Mouse (Mus musculus): Measurements from ENCODE around the gene Baz2b.
"Not testable (repeated sequence)": the region's sequence is repeated elsewhere in the genome, so short reads cannot be mapped to it uniquely, and the experiment has no call there.

Baz2b gene

GRCm38 (mm10) chr2:60109001-60109400 lies 100.6 kb downstream of the Baz2b start:
- in situ Hi-C loops (cut with MboI, MseI) = no loop called here

- in situ Hi-C loops (cut with MboI, MseI) = no loop called here
These were observed 113.0 kb downstream of the Baz2b start for GRCm38 (mm10) chr2:60096625-60097024.

DNA sequence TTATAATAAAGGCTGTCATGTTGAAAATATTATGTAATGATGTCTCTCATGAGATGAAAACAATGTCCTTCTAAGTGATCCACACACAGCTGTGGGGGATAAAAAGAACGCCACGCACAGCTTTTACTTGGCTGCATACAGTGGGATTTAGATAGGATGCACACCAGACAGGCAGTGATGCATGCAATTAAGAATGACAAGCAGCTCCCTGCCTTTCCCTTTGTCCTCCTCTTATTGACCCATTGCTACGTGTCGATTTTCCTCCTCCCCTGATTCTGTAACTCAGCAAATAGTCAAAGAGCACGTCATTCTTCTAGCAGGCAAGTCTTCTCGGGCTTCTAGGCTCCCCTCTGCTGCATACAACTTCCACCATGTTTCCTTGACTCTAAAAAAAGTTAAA lies 119.4 kb downstream of the Baz2b start:
- in situ Hi-C loops (cut with MboI, MseI) = no loop called here

DNA sequence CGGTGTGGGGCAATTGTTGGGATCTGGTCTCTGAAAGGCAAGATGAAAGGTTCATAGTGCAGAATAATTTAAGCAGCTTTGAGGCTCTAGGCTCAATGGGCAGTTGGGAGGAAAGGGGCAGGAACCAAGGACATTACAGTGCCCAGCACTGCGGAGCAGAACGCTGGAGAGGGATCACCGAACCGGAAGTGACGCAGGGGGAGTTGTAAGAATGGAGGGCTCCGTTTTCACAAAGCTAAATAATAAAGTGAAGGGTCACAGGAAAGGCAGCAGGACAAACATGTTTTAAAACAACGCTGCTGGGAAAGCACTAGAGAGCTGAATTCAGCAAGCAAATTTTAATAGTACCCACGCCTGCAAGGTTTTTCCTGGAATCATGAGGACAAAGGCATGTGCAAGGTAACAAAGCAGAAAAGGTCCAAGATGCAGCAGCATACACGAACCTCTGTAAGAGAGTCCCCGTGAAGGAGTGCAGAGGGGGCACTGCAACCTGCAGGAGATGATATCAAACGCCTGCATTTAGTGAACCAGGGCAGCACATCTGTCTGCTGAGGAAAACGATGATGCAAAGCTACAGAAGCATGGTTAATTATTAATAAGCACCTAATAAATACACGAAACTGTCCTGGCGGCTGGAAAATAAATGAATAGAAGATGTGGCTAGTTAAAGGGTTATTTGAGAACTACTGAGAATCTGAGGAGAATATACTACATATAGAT lies 120.0 kb downstream of the Baz2b start:
- in situ Hi-C loops (cut with MboI, MseI) = no loop called here

- in situ Hi-C loops (cut with MboI, MseI) = no loop called here
These were observed 120.7 kb downstream of the Baz2b start for GRCm38 (mm10) chr2:60088785-60089527.

GRCm38 (mm10) chr2:60086197-60086903 lies 123.3 kb downstream of the Baz2b start:
- in situ Hi-C loops (cut with MboI, MseI) = no loop called here

GRCm38 (mm10) chr2:60084823-60085222 lies 124.8 kb downstream of the Baz2b start:
- in situ Hi-C loops (cut with MboI, MseI) = no loop called here

- in situ Hi-C loops (cut with MboI, MseI) = no loop called here
These were observed 126.5 kb downstream of the Baz2b start for GRCm38 (mm10) chr2:60082984-60083636.

GRCm38 (mm10) chr2:60082225-60082624 lies 127.4 kb downstream of the Baz2b start:
- in situ Hi-C loops (cut with MboI, MseI) = no loop called here

DNA sequence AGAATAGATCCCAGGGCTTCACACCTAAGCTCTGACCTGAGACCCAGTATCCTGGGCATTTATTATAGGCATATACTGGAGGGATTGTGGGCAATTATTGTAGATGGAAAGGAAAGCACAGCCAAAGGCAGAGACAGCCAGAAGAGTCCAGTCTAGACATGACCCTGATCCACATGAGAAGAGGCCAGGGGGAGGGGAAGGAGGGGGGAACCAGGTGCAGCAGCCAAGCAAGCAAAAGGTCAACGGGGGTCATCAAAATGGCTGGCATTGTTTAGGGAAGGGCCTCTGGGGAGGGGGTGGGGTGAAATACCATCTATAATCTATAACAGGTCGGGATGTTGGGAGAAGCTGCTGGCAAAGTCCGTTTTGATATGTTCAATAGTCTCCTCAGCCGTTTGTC lies 128.8 kb downstream of the Baz2b start:
- in situ Hi-C loops (cut with MboI, MseI) = no loop called here

GRCm38 (mm10) chr2:60077631-60078030 lies 132.0 kb downstream of the Baz2b start:
- in situ Hi-C loops (cut with MboI, MseI) = no loop called here

DNA sequence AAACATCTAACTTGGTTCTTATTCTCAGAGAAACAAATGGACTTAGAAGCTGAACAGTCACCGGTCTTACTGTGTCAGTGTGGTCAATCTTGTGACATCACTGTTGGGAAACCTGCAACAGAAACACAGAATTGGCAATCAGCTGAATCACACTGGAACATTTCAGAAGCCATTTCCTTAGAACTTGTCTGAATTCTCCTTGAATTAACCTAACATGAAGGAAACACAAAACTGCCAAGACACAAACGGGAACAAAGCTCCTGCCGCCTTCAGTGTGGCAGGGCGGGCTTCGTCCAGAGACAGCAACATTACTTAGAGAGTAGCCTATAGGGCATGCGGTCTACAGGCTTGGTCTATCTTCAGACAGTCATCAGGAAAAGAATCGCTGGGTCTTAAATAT lies 132.8 kb downstream of the Baz2b start:
- in situ Hi-C loops (cut with MboI, MseI) = no loop called here

DNA sequence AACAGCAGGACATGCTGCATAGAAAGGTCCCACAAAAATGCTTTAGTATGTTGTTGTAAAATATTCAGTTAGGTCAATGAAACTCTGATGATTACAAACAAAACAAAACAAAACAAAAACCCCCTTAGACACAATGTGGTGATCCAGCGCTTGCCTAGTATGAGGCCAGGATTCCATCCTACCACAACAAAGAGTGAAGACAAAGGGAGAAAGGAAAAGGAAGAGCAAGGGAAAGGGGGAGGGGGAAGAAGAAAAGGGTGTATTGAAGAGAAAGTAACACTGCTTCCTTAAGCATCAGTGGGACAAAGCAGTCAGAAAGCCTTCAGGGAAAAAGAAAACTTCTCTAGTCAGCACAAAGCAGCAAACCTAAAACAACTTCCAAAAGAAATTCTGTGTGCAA lies 133.6 kb downstream of the Baz2b start:
- in situ Hi-C loops (cut with MboI, MseI) = no loop called here

DNA sequence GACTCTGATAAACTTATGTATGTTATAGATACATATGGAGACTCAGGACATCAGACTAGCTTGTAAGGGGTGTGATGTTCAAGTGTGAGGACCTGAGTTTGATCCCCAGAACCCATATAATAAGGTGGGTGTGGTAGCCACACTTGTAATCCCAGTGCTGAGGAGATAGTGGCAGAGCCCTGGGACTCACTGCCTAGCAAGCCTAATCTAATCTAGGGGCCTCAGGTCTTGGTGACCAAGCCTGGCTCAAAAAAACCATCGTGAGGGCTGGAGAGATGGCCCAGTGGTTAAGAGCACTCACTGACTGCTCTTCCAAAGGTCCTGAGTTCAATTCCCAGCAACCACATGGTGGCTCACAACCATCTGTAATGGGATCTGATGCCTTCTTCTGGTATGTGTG lies 135.8 kb downstream of the Baz2b start:
- in situ Hi-C loops (cut with MboI, MseI) = not testable (repeated sequence)

GRCm38 (mm10) chr2:60071813-60072212 lies 137.8 kb downstream of the Baz2b start:
- in situ Hi-C loops (cut with MboI, MseI) = no loop called here

GRCm38 (mm10) chr2:60070938-60071337 lies 138.7 kb downstream of the Baz2b start:
- in situ Hi-C loops (cut with MboI, MseI) = no loop called here

DNA sequence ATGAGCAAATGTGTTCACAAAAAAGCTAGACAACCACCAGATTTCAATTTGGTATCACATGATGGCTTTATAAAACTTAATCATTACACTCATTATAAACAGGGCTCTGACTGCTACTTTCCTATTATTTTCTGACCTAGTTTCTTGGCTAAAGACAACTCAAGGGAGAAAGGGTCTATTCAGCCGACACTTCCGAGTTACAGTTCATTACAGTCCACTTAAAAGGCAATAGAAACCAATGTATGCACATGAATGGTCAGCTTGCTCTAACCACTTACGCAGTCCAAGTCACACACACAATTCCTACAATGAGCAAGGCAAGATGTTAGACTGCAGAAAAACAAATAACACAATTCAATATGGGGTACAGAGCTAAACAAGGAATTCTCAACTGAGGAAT lies 141.2 kb downstream of the Baz2b start:
- in situ Hi-C loops (cut with MboI, MseI) = no loop called here

DNA sequence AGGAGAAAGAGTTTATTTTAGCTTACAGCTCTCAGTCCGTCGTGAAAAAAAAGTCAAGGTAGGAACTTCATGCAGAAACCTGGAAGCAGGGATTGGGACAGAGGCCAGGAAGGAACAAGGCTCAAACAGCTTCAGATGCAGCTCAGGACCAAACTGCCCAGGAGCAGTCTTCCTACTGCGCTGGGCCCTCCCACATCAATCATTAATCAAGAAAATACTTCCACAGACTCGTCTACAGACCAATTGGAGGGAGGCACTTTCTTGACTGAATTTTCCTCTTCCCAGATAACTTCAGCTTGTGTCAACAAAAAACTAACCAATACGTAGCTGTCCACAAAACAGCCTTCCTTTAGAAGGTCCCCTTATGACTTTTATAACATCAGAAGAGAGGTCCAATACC lies 144.2 kb downstream of the Baz2b start:
- in situ Hi-C loops (cut with MboI, MseI) = no loop called here

DNA sequence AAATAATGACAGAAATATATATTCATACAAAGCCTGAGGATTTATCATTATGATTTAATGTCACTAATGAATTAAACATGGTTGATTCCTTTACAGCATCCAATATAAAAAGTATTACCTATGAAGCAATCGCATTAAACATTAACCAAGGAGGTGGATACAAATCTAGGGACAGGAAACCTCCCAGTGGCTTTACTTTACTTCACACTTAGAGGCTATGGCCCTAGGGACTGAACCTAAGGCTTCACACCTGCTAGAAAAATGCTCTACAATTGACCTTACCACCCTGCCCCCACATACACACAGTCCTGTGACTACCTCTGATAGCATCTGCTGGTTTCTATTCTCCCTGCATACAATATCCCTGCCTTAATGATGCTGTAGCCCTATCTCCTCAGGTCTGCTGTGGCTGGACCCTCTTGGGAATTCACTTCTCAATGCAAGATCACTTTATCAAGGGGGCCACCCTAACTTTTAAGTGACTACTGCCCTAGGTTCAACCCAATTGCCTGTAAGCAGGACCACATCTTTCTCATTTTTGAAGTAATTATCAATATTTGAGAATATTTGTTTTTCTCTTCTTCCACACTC lies 149.4 kb downstream of the Baz2b start:
- in situ Hi-C loops (cut with MboI, MseI) = no loop called here

- in situ Hi-C loops (cut with MboI, MseI) = loop anchor here (5.0 kb wide), 1 partner anchor 58 kb away; no protein-coding TSS in a partner anchor
These were observed 150.3 kb downstream of the Baz2b start for GRCm38 (mm10) chr2:60059300-60059699.

DNA sequence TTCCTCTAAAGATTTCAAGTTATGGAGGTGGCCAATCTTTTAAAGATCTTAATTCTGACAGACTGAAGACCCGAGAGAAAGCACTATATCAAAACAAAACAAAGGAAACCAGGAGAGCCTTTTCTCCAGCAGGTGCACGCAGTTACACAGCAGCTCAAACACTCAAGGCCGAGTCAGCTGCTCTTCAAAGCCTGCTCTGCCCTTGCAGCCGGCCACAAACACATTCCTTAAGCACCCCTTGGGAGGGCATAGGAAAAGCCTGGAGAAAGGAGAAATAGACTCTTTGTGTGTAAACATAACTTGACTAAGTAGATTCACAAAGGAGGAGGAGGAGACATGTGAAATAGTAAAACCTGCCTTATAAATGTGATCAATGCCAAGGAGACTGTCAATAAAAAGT lies 153.6 kb downstream of the Baz2b start:
- in situ Hi-C loops (cut with MboI, MseI) = loop anchor here (5.0 kb wide), 1 partner anchor 61 kb away; no protein-coding TSS in a partner anchor

Measured in T-helper 1 cell (primary cell).